Mouse (Mus musculus) kidney, adult 2 months (tissue): ENCODE measurements around the gene Dlgap5. TPM values are rescaled to one million over a fixed set of nuclear protein-coding genes. Genes with fewer than 3 reads are reported as not detected.

Source experiments
- DNase-seq: peaks from one replicate; pipeline ENCODE4 v3.0.0; 2021
- H3K27ac ChIP-seq: fragments of 200-500 bp; 2 replicates; pipeline ENCODE4 v1.5.1; 2012; ENCODE audit warnings: low read depth, low read length, control low read depth, inconsistent platforms; ENCODE audit not compliant: insufficient read depth
- H3K27me3 ChIP-seq: fragments of 200-500 bp; replicated peaks from 2 replicates; pipeline ENCODE4 v1.6.1; 2012; ENCODE audit warnings: mild to moderate bottlenecking, moderate library complexity, low read length, inconsistent platforms; ENCODE audit not compliant: control insufficient read depth, insufficient read depth
- H3K36me3 ChIP-seq: fragments of 200-500 bp; 2 replicates; pipeline ENCODE4 v1.6.1; 2012; ENCODE audit warnings: mild to moderate bottlenecking, moderate library complexity, low read length, inconsistent platforms; ENCODE audit not compliant: control insufficient read depth, insufficient read depth
- H3K4me1 ChIP-seq: fragments of 200-500 bp; 2 replicates; pipeline ENCODE4 v1.6.1; 2011; ENCODE audit warnings: low read length; ENCODE audit not compliant: control insufficient read depth, insufficient read depth
- H3K4me3 ChIP-seq: fragments of 200-500 bp; 2 replicates; pipeline ENCODE4 v1.5.1; 2011; ENCODE audit warnings: mild to moderate bottlenecking, low read depth, low read length, control low read depth; ENCODE audit not compliant: insufficient read depth
- CTCF ChIP-seq: fragments of 200-500 bp; conservative IDR thresholded peaks from 2 replicates; pipeline ENCODE4 v1.5.1; 2011; ENCODE audit warnings: low read depth, mild to moderate bottlenecking, control low read depth, low read length, moderate library complexity, mixed read lengths; ENCODE audit not compliant: insufficient read depth, insufficient read length
- POLR2A ChIP-seq: fragments of 200-500 bp; IDR thresholded peaks from one replicate; pipeline ENCODE4 v1.6.1; 2011; ENCODE audit warnings: low read depth, low read length, control low read depth
- WGBS: fragments of 180-500 bp; shearing (Covaris S2); methylation state at CpG from one replicate; pipeline ENCODE4 v1.1.7; 2018; 5-methylcytosine and 5-hydroxymethylcytosine counted together
- polyA plus RNA-seq: library from polyadenylated mRNA; depleted of rRNA; stranded (reverse); fragments of >200 nt; gene quantifications from 2 replicates; pipeline ENCODE4 v1.2.3, GENCODE M21; 2012

The Dlgap5 gene
- polyA plus RNA-seq, 1 experiment, result 0.33 TPM

- DNase-seq, result no peak
These were observed 53.3 kb downstream of the Dlgap5 start for GRCm38 (mm10) chr14:47364742-47365449.

GRCm38 (mm10) chr14:47361899-47362298, 56.3 kb downstream of the Dlgap5 start:
- WGBS, result 81% methylated on average over 9 of the region's 9 CpGs
- no peak for TF ChIP-seq CTCF
- TF ChIP-seq POLR2A, result no peak
- Histone ChIP-seq H3K4me1 (no peaks in the 10 kb centered on the region; the same call in 1 of the 2 replicates), H3K36me3 (no peaks in the 10 kb centered on the region), H3K4me3 (no peak overlapping the region), H3K27me3 (no peaks in the 10 kb centered on the region), H3K27ac (no peak overlapping the region)
- DNase-seq, result no peak

More at GRCm38 (mm10) chr14:47364742-47365449, 53.3 kb downstream of the Dlgap5 start:
- Histone ChIP-seq H3K4me1 (no peaks in the 10 kb centered on the region; the same call in 1 of the 2 replicates), H3K27ac (no peak overlapping the region), H3K36me3 (no peaks in the 10 kb centered on the region), H3K27me3 (no peaks in the 10 kb centered on the region), H3K4me3 (no peak overlapping the region)
- WGBS, result 39% methylated on average over 21 of the region's 21 CpGs
- TF ChIP-seq POLR2A (no peak), CTCF (no peak)

GRCm38 (mm10) chr14:47361418-47361817, 56.8 kb downstream of the Dlgap5 start:
- Histone ChIP-seq H3K27ac (no peak overlapping the region), H3K4me3 (no peak overlapping the region), H3K36me3 (no peaks in the 10 kb centered on the region), H3K4me1 (no peaks in the 10 kb centered on the region; the same call in 1 of the 2 replicates), H3K27me3 (no peaks in the 10 kb centered on the region)
- DNase-seq, result no peak
- 94% methylated on average over 2 of the region's 2 CpGs for WGBS
- TF ChIP-seq POLR2A (no peak), CTCF (no peak)

- H3K36me3 ChIP-seq, result no peaks in the 10 kb centered on the region
- DNase-seq, result no peak
- no peaks in the 10 kb centered on the region for H3K27me3 ChIP-seq
- H3K27ac ChIP-seq, result no peak overlapping the region
- H3K4me1 ChIP-seq, result no peaks in the 10 kb centered on the region
- no peak overlapping the region for H3K4me3 ChIP-seq
- 67% methylated on average over 3 of the region's 3 CpGs for WGBS
- TF ChIP-seq POLR2A (no peak), CTCF (no peak)
These were observed 58.6 kb downstream of the Dlgap5 start for GRCm38 (mm10) chr14:47359610-47360009.

- TF ChIP-seq POLR2A (no peak), CTCF (no peak)
- Histone ChIP-seq H3K27me3 (no peaks in the 10 kb centered on the region), H3K36me3 (no peaks in the 10 kb centered on the region), H3K4me1 (no peaks in the 10 kb centered on the region), H3K27ac (no peak overlapping the region), H3K4me3 (no peak overlapping the region)
- WGBS, result 85% methylated on average over 3 of the region's 3 CpGs
- no peak for DNase-seq
These were observed 61.6 kb downstream of the Dlgap5 start for GRCm38 (mm10) chr14:47356622-47357021.

- no peak overlapping the region for H3K4me3 ChIP-seq
- H3K27me3 ChIP-seq, result no peaks in the 10 kb centered on the region
- H3K4me1 ChIP-seq, result no peaks in the 10 kb centered on the region
- 52% methylated on average over 5 of the region's 5 CpGs for WGBS
- H3K27ac ChIP-seq, result no peak overlapping the region
- no peaks in the 10 kb centered on the region for H3K36me3 ChIP-seq
- no peak for DNase-seq
- TF ChIP-seq POLR2A (no peak), CTCF (no peak)
These were observed 63.3 kb downstream of the Dlgap5 start for GRCm38 (mm10) chr14:47354948-47355347.

- no peak for TF ChIP-seq POLR2A
- 0 out of 2 replicates have a peak, but pooled peaks have one; percentile 12 for TF ChIP-seq CTCF
- 59% methylated on average over 8 of the region's 8 CpGs for WGBS
- no peaks in the 10 kb centered on the region for H3K27me3 ChIP-seq
- DNase-seq, result peak; percentile 39
- H3K4me1 ChIP-seq, result no peaks in the 10 kb centered on the region
- H3K27ac ChIP-seq, result no peak overlapping the region
- no peaks in the 10 kb centered on the region for H3K36me3 ChIP-seq
- H3K4me3 ChIP-seq, result no peak overlapping the region
These were observed 64.1 kb downstream of the Dlgap5 start for GRCm38 (mm10) chr14:47354111-47354577.
